Mouse (Mus musculus) heart, postnatal 36 days (tissue): Measurements from ENCODE around the gene Exoc3l. TPM values are rescaled to one million over a fixed set of nuclear protein-coding genes. Genes with fewer than 3 reads are reported as not detected.

Experiments used
- DNase-seq, 2 experiments: peaks; one replicate each; pipeline ENCODE4 v3.0.0; 2021 to 2022
- intact Hi-C: fragments of 180-260 bp; cut with DNase I; formaldehyde crosslinking; loops from one replicate; pipeline ENCODE4 v1.15.1; 2025
- total RNA-seq, 2 experiments: library from RNA; stranded (reverse); gene quantifications; 2 replicates each; pipeline ENCODE4 v1.2.3; 2021

Exoc3l gene
- total RNA-seq, 2 experiments from 2014 or later: 6.4 to 7.7 TPM

DNA sequence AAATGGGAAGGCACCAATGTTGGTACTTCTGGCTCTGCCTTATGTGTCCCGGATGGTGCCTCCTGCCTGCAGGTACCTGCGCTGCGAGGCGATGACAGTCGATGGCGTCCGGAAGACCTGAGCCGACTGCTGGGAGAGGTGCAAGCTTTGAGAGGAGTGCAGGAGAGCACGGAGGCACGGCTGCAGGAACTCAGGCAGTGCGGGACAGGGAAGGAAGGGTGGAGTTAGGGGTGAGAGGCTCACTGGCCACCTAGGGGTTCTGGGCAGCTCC is 25.1 kb downstream of the Exoc3l start:
- DNase-seq: no peak
- intact Hi-C loops: loop anchor here (10.0 kb wide), 1 partner anchor 616 kb away; no protein-coding TSS in a partner anchor

- DNase-seq: no peak
- intact Hi-C loops: loop anchor here (10.0 kb wide), 1 partner anchor 616 kb away; no protein-coding TSS in a partner anchor
These were observed 25.6 kb downstream of the Exoc3l start for GRCm38 (mm10) chr8:105270101-105270915.

- intact Hi-C loops: no loop called here
- peak; percentile 72 to 73 for DNase-seq
These were observed 26.4 kb downstream of the Exoc3l start, which contains the start of gene Hsf4 for GRCm38 (mm10) chr8:105269461-105269947. Gene Hsf4 (plus strand): TSS chr8:105269801.

DNA sequence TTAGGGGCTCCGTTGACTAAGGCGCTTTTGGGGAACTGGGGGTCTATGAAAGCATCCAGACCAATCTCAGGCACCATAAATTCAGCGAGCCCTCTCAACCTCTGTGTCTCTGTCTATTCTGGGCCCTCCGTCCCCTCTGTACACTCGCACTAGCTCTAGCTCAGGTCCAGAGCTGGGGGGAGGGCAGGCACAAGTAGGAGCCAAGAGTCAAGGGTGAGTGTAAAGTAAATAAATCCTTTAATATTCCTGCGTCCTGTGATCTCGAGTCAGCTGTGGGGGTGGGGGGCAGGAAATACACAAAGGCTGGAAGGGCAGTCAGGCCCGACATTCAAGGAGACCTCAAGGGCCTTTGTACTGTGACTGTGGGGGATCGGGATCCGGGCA is 26.8 kb downstream of the Exoc3l start:
- no peak for DNase-seq
- intact Hi-C loops: no loop called here

DNA sequence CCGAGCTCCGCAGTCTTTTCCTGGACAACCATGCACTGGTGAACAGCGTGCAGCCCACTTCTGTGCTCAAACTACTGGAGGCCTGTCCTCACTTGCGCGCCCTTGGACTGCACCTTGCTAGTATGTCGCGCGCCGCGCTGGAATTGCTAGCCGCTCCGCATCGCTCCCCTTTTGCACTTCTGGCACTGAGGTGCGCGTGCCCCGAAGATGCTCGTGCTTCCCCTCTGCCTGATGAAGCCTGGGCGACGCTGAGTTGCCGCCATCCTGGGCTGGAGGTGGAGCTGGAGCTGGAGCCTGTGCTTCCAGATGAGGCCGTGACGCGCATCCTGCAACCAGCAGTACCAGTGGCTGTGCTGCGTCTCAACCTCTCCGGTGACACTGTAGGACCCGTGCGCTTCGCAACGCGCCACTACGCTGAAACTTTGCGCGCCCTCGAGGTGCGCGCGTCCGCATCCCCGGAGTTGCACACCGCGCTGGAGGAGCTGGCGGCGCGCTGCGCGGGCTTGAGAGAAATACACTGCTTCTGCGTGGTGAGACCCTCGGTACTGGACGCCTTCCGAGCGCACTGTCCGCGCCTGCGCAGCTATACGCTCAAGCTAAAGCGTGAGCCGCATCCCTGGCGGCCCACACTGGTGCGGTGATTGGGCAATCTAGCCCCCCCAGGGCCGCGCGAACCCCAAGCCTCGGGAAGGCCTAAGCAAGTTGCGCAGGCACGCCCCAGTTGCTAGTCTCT is 27.4 kb downstream of the Exoc3l start:
- intact Hi-C loops: no loop called here
- no peak for DNase-seq

GRCm38 (mm10) chr8:105266775-105267174 is 29.1 kb downstream of the Exoc3l start:
- intact Hi-C loops: no loop called here

GRCm38 (mm10) chr8:105265128-105265527 is 30.8 kb downstream of the Exoc3l start:
- DNase-seq: no peak

More at GRCm38 (mm10) chr8:105266775-105267174, 29.1 kb downstream of the Exoc3l start:
- DNase-seq: no peak

DNA sequence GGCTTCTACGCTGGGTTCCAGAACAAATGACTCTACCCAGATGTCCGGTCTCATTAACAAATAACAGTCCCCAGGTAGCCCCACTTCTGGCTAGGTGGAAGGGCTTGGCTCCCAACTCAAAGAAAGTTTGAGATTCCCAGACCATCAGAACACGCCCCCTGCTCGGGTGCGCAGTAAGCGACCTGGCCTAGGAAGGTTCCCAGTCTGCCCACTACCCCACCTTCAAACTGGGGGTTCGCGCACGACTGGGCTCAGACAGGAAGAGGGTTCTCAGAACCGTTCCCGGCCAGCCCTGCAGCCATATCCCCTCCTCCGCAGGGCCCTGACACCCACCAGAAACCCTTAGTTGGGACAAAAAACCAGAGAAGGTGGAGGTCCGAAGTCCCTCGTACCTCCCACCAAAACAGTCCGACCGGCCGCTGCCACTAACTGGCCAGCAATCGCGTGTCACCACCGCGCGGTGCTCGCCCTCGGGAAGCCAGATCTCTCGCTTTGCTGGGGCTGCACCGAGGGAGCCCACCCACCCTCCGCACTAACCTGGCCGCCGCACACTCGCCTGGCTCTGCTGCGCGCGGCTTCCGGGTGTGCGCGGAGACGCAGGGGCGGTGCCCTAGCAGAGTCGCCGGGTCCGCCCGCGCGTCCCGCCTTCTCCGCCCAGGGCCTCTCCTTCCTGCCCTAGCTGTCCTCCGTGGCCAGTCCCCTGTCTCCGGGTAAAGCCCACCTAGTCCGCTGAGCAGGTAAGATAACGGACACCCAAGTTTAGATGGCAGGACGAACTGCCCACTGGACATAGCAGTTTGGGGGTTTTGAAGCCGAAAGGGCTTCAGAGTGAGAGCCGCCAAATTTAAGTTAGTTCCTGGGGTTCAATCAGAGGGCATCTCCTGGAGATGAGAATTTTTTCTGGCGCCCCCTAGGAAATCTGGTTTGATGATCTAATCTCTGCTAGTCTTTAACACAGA is 31.6 kb downstream of the Exoc3l start, which contains the start of the genes Tradd and Fbxl8:
Gene Tradd (minus strand): TSS at position 586 of the 959 bp plus-strand sequence.
Gene Fbxl8 (plus strand): TSS at position 625 of the 959 bp plus-strand sequence.
- intact Hi-C loops: loop anchor here (2.0 kb wide), 1 partner anchor 24 kb away; the partner anchor contains the start of gene 4931428F04Rik
- peak; percentile 81 to 82 for DNase-seq

More at GRCm38 (mm10) chr8:105265128-105265527, 30.8 kb downstream of the Exoc3l start:
- intact Hi-C loops: loop anchor here (2.0 kb wide), 1 partner anchor 24 kb away; the partner anchor contains the start of gene 4931428F04Rik

GRCm38 (mm10) chr8:105263244-105263912 is 32.5 kb downstream of the Exoc3l start:
- intact Hi-C loops: no loop called here
- DNase-seq: no peak

- DNase-seq: no peak
- intact Hi-C loops: no loop called here
These were observed 34.4 kb downstream of the Exoc3l start for GRCm38 (mm10) chr8:105261326-105261980.

- intact Hi-C loops: no loop called here
- DNase-seq: no peak
These were observed 35.4 kb downstream of the Exoc3l start for GRCm38 (mm10) chr8:105260371-105261099.

DNA sequence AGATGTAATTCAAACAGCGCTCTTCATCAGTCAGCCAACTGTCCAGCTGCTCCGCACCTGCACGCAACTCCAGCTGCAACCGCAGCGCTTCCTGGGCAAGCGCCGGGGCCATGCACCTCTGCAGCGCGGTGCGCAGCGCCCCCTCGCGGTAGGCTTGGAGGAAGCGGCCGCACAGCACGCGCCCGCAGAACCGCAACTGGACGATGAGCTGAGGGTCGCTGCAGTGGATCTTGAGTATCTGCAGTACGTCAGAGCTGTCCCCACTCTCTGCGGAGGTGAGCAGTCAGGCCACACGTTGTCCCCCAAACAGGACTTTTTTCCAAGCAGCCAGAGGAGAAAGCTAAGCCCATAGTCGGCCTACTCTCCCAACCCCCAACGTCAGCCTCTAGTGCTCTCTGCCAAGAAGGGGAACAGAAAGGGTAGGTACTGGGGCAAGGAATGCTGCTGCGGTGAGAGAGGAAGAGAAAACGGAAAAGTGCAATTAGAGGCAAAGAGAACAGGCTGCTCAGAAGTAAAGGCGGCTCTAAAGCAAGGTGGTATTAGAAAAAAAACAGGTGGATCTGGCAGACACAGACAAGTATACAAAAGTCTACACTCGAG is 36.1 kb downstream of the Exoc3l start:
- intact Hi-C loops: loop anchor here (2.0 to 5.0 kb wide), 2 partner anchors 21 to 103 kb away; no protein-coding TSS in a partner anchor
- DNase-seq: peak; percentile 81 to 82

- DNase-seq: no peak
- intact Hi-C loops: loop anchor here (2.0 to 5.0 kb wide), 2 partner anchors 22 to 102 kb away; no protein-coding TSS in a partner anchor
These were observed 36.8 kb downstream of the Exoc3l start for GRCm38 (mm10) chr8:105258911-105259720.

DNA sequence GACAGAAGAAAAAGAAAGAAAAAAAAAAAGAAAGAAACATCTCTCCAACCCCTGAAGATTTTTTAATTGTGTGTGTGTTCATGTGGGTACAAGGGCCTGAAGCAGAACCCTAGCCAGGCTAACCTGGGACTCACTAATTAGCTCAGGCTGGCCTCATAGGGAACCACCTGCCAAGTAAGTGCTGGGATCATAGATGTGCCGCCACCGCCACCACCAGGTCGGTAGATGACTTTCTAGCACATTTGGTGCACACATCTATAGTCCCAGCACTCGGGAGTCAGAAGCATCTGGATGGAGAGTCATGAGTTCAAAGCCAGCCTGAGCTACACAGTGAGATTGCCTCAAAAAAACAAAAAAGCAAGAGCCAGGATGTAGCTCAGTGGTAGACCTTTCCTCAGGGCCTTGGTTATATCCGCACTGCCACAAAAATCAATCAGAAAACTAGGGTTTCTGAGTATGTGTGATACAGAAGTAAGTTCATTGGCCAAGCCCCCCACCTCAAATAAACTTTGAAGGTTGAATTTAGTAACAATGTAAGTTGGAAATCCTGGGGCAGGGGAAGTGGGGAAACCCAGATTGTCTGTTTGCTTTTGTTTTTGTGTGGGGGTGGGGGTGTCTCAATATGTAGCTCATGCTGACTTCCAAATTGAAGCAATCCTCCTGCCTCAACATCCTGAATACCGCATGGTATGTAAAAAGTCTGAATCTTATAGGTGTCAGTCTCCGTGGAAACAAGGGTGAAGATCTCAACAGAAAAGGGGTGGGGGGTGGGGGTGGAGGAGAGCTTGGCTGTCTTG is 38.4 kb downstream of the Exoc3l start:
- DNase-seq: no peak
- intact Hi-C loops: loop anchor here (2.0 to 5.0 kb wide), 2 partner anchors 23 to 100 kb away; no protein-coding TSS in a partner anchor

DNA sequence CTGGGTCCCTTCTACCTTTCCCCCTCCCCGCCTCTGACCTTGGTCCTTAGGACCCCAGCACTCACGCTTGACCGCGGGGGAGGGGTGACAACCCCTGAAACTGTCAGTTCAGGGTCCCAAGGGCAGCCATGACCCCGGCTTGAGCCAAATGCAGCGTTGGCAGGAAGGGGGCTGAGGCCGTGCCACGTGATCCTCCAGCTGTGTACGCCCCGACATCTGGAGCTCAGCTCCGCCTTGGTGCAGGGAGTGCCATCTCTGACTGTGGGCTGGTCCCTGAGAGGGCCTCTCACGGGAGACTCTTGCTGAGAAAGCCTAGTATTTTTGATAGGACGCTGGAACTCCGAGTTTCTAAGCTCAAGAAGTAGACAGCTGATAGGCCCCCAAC is 40.9 kb downstream of the Exoc3l start, which contains the start of gene B3gnt9:
Gene B3gnt9 (minus strand): TSS at position 188 of the 385 bp plus-strand sequence.
- intact Hi-C loops: loop anchor here (5.0 kb wide), 1 partner anchor 98 kb away; no protein-coding TSS in a partner anchor
- DNase-seq: peak; percentile 73 to 82
